Mouse (Mus musculus) heart, embryonic 11.5 days (tissue): ENCODE measurements at regions not wholly inside any gene's neighbourhood (a gene's known extent, or its start where the extent isn't known, plus 50 kb on each side); places are given as distances from the start of the nearest gene placed in this dataset.
A peak's percentile ranks its signal among the peaks of the same experiment; 100 is the strongest.

ENCODE experiments used
- ATAC-seq: fragments of 200-750 bp; cut with Nextera tagmentation; replicated peaks from 2 replicates; pipeline ENCODE4 v1.8.0; 2017; ENCODE audit warnings: moderate library complexity; ENCODE audit not compliant: insufficient number of reproducible peaks, low FRiP score, low TSS enrichment
- H3K27ac ChIP-seq: fragments of 300-500 bp; sonication (generic); 2 replicates; pipeline ENCODE4 v1.5.1; 2014; ENCODE audit warnings: mild to moderate bottlenecking, low read depth, low read length
- H3K27me3 ChIP-seq: fragments of 300-500 bp; sonication (generic); 2 replicates; pipeline ENCODE4 v1.6.1; 2014; ENCODE audit warnings: mild to moderate bottlenecking, low read length, mixed read lengths; ENCODE audit not compliant: control insufficient read depth, insufficient read depth
- H3K36me3 ChIP-seq: fragments of 300-500 bp; sonication (generic); 2 replicates; pipeline ENCODE4 v1.6.1; 2014; ENCODE audit warnings: mild to moderate bottlenecking, low read length, moderate library complexity, mixed read lengths; ENCODE audit not compliant: control insufficient read depth, insufficient read depth
- H3K4me1 ChIP-seq: fragments of 300-500 bp; sonication (generic); 2 replicates; pipeline ENCODE4 v1.6.1; 2014; ENCODE audit warnings: low read length; ENCODE audit not compliant: control insufficient read depth, insufficient read depth
- H3K4me2 ChIP-seq: fragments of 300-500 bp; sonication (generic); 2 replicates; pipeline ENCODE4 v1.6.1; 2014; ENCODE audit warnings: mild to moderate bottlenecking, moderate library complexity
- H3K4me3 ChIP-seq: fragments of 300-500 bp; sonication (generic); 2 replicates; pipeline ENCODE4 v1.5.1; 2014; ENCODE audit warnings: low read depth, low read length
- H3K9ac ChIP-seq: fragments of 300-500 bp; sonication (generic); 2 replicates; pipeline ENCODE4 v1.6.1; 2014; ENCODE audit warnings: mild to moderate bottlenecking, low read depth, low read length, moderate library complexity
- H3K9me3 ChIP-seq: fragments of 300-500 bp; sonication (generic); replicated peaks from 2 replicates; pipeline ENCODE4 v1.6.1; 2016; ENCODE audit warnings: low read length; ENCODE audit not compliant: control insufficient read depth
- WGBS: fragments of 180-500 bp; shearing (Covaris S2); extraction: QIAGEN DNeasy Blood & Tissue Kit; methylation state at CpG from one replicate; pipeline ENCODE4 v1.1.7; 2014; ENCODE audit not compliant: insufficient replicate concordance; 5-methylcytosine and 5-hydroxymethylcytosine counted together

- ATAC-seq: no peak
- Histone ChIP-seq H3K27ac (no peak overlapping the region), H3K9me3 (no peaks in the 10 kb centered on the region; the same call in 1 of the 2 replicates), H3K9ac (no peak overlapping the region), H3K4me1 (no peaks in the 10 kb centered on the region), H3K36me3 (no peaks in the 10 kb centered on the region), H3K4me2 (no peak overlapping the region), H3K27me3 (no peaks in the 10 kb centered on the region), H3K4me3 (no peak overlapping the region)
- 72% methylated on average over 1 of the region's 1 CpGs for WGBS
Observed at GRCm38 (mm10) chr4:127429748-127430147, 71.8 kb upstream of the Gjb5 start.

- no peak for ATAC-seq
- Histone ChIP-seq H3K4me3 (no peak overlapping the region), H3K27me3 (no peaks in the 10 kb centered on the region), H3K9ac (no peak overlapping the region), H3K27ac (0 out of 2 replicates have a peak overlapping the region, but pooled peaks have one; percentile 10), H3K36me3 (no peaks in the 10 kb centered on the region), H3K9me3 (no peaks in the 10 kb centered on the region; the same call in 1 of the 2 replicates), H3K4me1 (peaks cover 6% of the 10 kb centered on the region; the same call in 1 of the 2 replicates), H3K4me2 (no peak overlapping the region)
- WGBS: 57% methylated on average over 7 of the region's 7 CpGs
Observed at GRCm38 (mm10) chr4:127423855-127424254, 65.9 kb upstream of the Gjb5 start.

- Histone ChIP-seq H3K4me1 (peaks cover 6% of the 10 kb centered on the region; the same call in 1 of the 2 replicates), H3K4me2 (no peak overlapping the region), H3K27ac (no peak overlapping the region), H3K36me3 (no peaks in the 10 kb centered on the region), H3K9ac (no peak overlapping the region), H3K9me3 (no peaks in the 10 kb centered on the region), H3K4me3 (no peak overlapping the region), H3K27me3 (no peaks in the 10 kb centered on the region)
- 80% methylated on average over 6 of the region's 6 CpGs for WGBS
- no peak for ATAC-seq
Observed at GRCm38 (mm10) chr4:127421927-127422450, 64.0 kb upstream of the Gjb5 start.

- H3K9ac ChIP-seq: no peak overlapping the region
- H3K4me1 ChIP-seq: peaks cover 6% of the 10 kb centered on the region; the same call in 1 of the 2 replicates
- H3K9me3 ChIP-seq: no peaks in the 10 kb centered on the region
- no peak overlapping the region for H3K4me3 ChIP-seq
- WGBS: 72% methylated on average over 5 of the region's 5 CpGs
- H3K27ac ChIP-seq: no peak overlapping the region
- H3K27me3 ChIP-seq: no peaks in the 10 kb centered on the region
- H3K36me3 ChIP-seq: no peaks in the 10 kb centered on the region
- H3K4me2 ChIP-seq: no peak overlapping the region
- ATAC-seq: no peak
Observed at GRCm38 (mm10) chr4:127421129-127421528, 63.1 kb upstream of the Gjb5 start.

GRCm38 (mm10) chr4:127419786-127420120 lies 61.8 kb upstream of the Gjb5 start:
- no peaks in the 10 kb centered on the region for H3K27me3 ChIP-seq
- no peaks in the 10 kb centered on the region for H3K9me3 ChIP-seq
- H3K4me2 ChIP-seq: no peak overlapping the region
- no peak overlapping the region for H3K4me3 ChIP-seq
- no peaks in the 10 kb centered on the region for H3K36me3 ChIP-seq
- no peak overlapping the region for H3K9ac ChIP-seq
- no peak for ATAC-seq
- H3K27ac ChIP-seq: no peak overlapping the region
- peaks cover 6% of the 10 kb centered on the region; the same call in 1 of the 2 replicates for H3K4me1 ChIP-seq
- 41% methylated on average over 8 of the region's 8 CpGs for WGBS

- Histone ChIP-seq H3K4me2 (no peak overlapping the region), H3K9ac (no peak overlapping the region), H3K27me3 (no peaks in the 10 kb centered on the region), H3K4me1 (peaks cover 5% of the 10 kb centered on the region; the same call in 1 of the 2 replicates), H3K36me3 (no peaks in the 10 kb centered on the region), H3K27ac (no peak overlapping the region), H3K9me3 (no peaks in the 10 kb centered on the region), H3K4me3 (no peak overlapping the region)
- 26% methylated on average over 22 of the region's 22 CpGs for WGBS
- no peak for ATAC-seq
Observed at GRCm38 (mm10) chr4:127419062-127419785, 61.2 kb upstream of the Gjb5 start.

- H3K9me3 ChIP-seq: no peaks in the 10 kb centered on the region
- WGBS: 50% methylated on average over 7 of the region's 7 CpGs
- no peak overlapping the region for H3K9ac ChIP-seq
- H3K4me1 ChIP-seq: no peaks in the 10 kb centered on the region
- ATAC-seq: no peak
- H3K4me3 ChIP-seq: no peak overlapping the region
- no peaks in the 10 kb centered on the region for H3K27me3 ChIP-seq
- no peak overlapping the region for H3K27ac ChIP-seq
- no peaks in the 10 kb centered on the region for H3K36me3 ChIP-seq
- no peak overlapping the region for H3K4me2 ChIP-seq
Observed at GRCm38 (mm10) chr4:127416906-127417305, 58.9 kb upstream of the Gjb5 start.

- no peaks in the 10 kb centered on the region for H3K36me3 ChIP-seq
- H3K9ac ChIP-seq: no peak overlapping the region
- ATAC-seq: no peak
- WGBS: 35% methylated on average over 14 of the region's 14 CpGs
- H3K9me3 ChIP-seq: no peaks in the 10 kb centered on the region
- no peak overlapping the region for H3K4me3 ChIP-seq
- H3K27me3 ChIP-seq: no peaks in the 10 kb centered on the region
- no peak overlapping the region for H3K27ac ChIP-seq
- H3K4me1 ChIP-seq: peaks cover 12% of the 10 kb centered on the region
- H3K4me2 ChIP-seq: no peak overlapping the region
Observed at GRCm38 (mm10) chr4:127413997-127414964, 56.3 kb upstream of the Gjb5 start.
